Mouse (Mus musculus) hindbrain, embryonic 11.5 days (tissue): ENCODE measurements around the gene BC003965. TPM values are rescaled to one million over a fixed set of nuclear protein-coding genes. Genes with fewer than 3 reads are reported as not detected.

Source experiments
- ATAC-seq: fragments of 200-750 bp; cut with Nextera tagmentation; 2 replicates; pipeline ENCODE4 v1.8.0; 2017; ENCODE audit warnings: mild to moderate bottlenecking, moderate TSS enrichment, moderate library complexity; ENCODE audit not compliant: low FRiP score
- DNase-seq: peaks from one replicate; pipeline ENCODE4 v3.0.0-alpha.2; 2015; ENCODE audit warnings: low spot score
- H3K27ac ChIP-seq: fragments of 300-500 bp; sonication (generic); 2 replicates; pipeline ENCODE4 v1.5.1; 2014; ENCODE audit warnings: mild to moderate bottlenecking, low read depth, low read length
- H3K27me3 ChIP-seq: fragments of 300-500 bp; sonication (generic); 2 replicates; pipeline ENCODE4 v1.6.1; 2014; ENCODE audit warnings: mild to moderate bottlenecking, low read length, moderate library complexity, mixed read lengths; ENCODE audit not compliant: control insufficient read depth, insufficient read depth
- H3K36me3 ChIP-seq: fragments of 300-500 bp; sonication (generic); 2 replicates; pipeline ENCODE4 v1.6.1; 2014; ENCODE audit warnings: mild to moderate bottlenecking, low read length, moderate library complexity, mixed read lengths; ENCODE audit not compliant: control insufficient read depth, insufficient read depth
- H3K4me1 ChIP-seq: fragments of 300-500 bp; sonication (generic); replicated peaks from 2 replicates; pipeline ENCODE4 v1.6.1; 2014; ENCODE audit warnings: low read length, mixed read lengths; ENCODE audit not compliant: control insufficient read depth, insufficient read depth
- H3K4me2 ChIP-seq: fragments of 300-500 bp; sonication (generic); replicated peaks from 2 replicates; pipeline ENCODE4 v1.6.1; 2014; ENCODE audit warnings: mild to moderate bottlenecking, low read depth, low read length
- H3K4me3 ChIP-seq: fragments of 300-500 bp; sonication (generic); 2 replicates; pipeline ENCODE4 v1.5.1; 2014; ENCODE audit warnings: low read depth, low read length
- H3K9ac ChIP-seq: fragments of 300-500 bp; sonication (generic); 2 replicates; pipeline ENCODE4 v1.6.1; 2014; ENCODE audit warnings: low read depth, low read length
- H3K9me3 ChIP-seq: fragments of 300-500 bp; sonication (generic); 2 replicates; pipeline ENCODE4 v1.6.1; 2016; ENCODE audit warnings: low read length; ENCODE audit not compliant: control insufficient read depth
- WGBS: fragments of 180-500 bp; shearing (Covaris S2); extraction: QIAGEN DNeasy Blood & Tissue Kit; methylation state at CpG from one replicate; pipeline ENCODE4 v1.1.7; 2014; 5-methylcytosine and 5-hydroxymethylcytosine counted together
- polyA plus RNA-seq: library from polyadenylated mRNA; unstranded; fragments of >200 nt; fragmentation: Nextera tagmentation; extraction: Ambion mirVana; gene quantifications from 2 replicates; pipeline ENCODE4 v1.2.1, GENCODE M21; 2014

BC003965 gene
- polyA plus RNA-seq, 1 experiment from 2014 or later = 36.4 TPM

- H3K36me3 ChIP-seq = 0 out of 2 replicates have a peak, but pooled peaks cover 4% of the 10 kb centered on the region
- no peaks in the 10 kb centered on the region for H3K9me3 ChIP-seq
- ATAC-seq (no peak), DNase-seq (no peak)
- no peak overlapping the region for H3K4me3 ChIP-seq
- WGBS = 83% methylated on average over 9 of the region's 9 CpGs
- H3K4me1 ChIP-seq = peaks cover 2% of the 10 kb centered on the region
- no peak overlapping the region for H3K27ac ChIP-seq
- H3K27me3 ChIP-seq = no peaks in the 10 kb centered on the region
- no peak overlapping the region for H3K4me2 ChIP-seq
- H3K9ac ChIP-seq = no peak overlapping the region
These were observed 51.3 kb downstream of the BC003965 start for GRCm38 (mm10) chr17:25235635-25236034.

Other genes with a start within 250 kb of the BC003965 start
- 39.1 and 50.9 TPM in 2 replicates for gene Mapk8ip3, start 247.6 kb upstream of the BC003965 start, polyA plus RNA-seq
- 214 and 237 TPM in 2 replicates for gene Jpt2, start 223.9 kb upstream of the BC003965 start, polyA plus RNA-seq
- 11.2 and 15.1 TPM in 2 replicates for gene Cramp1l, start 168.8 kb upstream of the BC003965 start, polyA plus RNA-seq
- 15.9 and 17.5 TPM in 2 replicates for gene Ift140, start 168.5 kb upstream of the BC003965 start, polyA plus RNA-seq
- 9.3 and 10.7 TPM in 2 replicates for gene Tmem204, start 101.0 kb upstream of the BC003965 start, polyA plus RNA-seq
- gene Telo2, start 68.6 kb upstream of the BC003965 start, polyA plus RNA-seq = 23.5 and 28.8 TPM in 2 replicates
- gene Ptx4, start 63.8 kb upstream of the BC003965 start, polyA plus RNA-seq = not detected in 2 replicates
- 16.6 and 18.7 TPM in 2 replicates for gene Clcn7, start 51.2 kb upstream of the BC003965 start, polyA plus RNA-seq
- not detected in 2 replicates for gene Ccdc154, start 22.1 kb upstream of the BC003965 start, polyA plus RNA-seq
- not detected in 2 replicates for gene Gm38655, start 9.1 kb upstream of the BC003965 start, polyA plus RNA-seq
- 4.3 and 4.5 TPM in 2 replicates for gene Unkl, start 3.8 kb downstream of the BC003965 start, polyA plus RNA-seq
- 51.5 and 57.2 TPM in 2 replicates for gene Gnptg, start 55.6 kb downstream of the BC003965 start, polyA plus RNA-seq
- 60.3 and 64.9 TPM in 2 replicates for gene Tsr3, start 55.6 kb downstream of the BC003965 start, polyA plus RNA-seq
- gene Baiap3, start 71.8 kb downstream of the BC003965 start, polyA plus RNA-seq = 2.0 and 4.4 TPM in 2 replicates
- 781 and 835 TPM in 2 replicates for gene Ube2i, start 90.1 kb downstream of the BC003965 start, polyA plus RNA-seq
- gene Prss34, start 113.8 kb downstream of the BC003965 start, polyA plus RNA-seq = not detected in 2 replicates
- not detected in 2 replicates for gene Prss28, start 124.1 kb downstream of the BC003965 start, polyA plus RNA-seq
- not detected in 2 replicates for gene Prss29, start 134.1 kb downstream of the BC003965 start, polyA plus RNA-seq
- not detected in 2 replicates for gene Tpsab1, start 161.0 kb downstream of the BC003965 start, polyA plus RNA-seq
- not detected in 2 replicates for gene Tpsb2, start 181.8 kb downstream of the BC003965 start, polyA plus RNA-seq
- 0.69 TPM in 1 of 2 replicates, not detected in the other for gene Tpsg1, start 184.7 kb downstream of the BC003965 start, polyA plus RNA-seq
- gene Cacna1h, start 249.2 kb downstream of the BC003965 start, polyA plus RNA-seq = 5.9 and 6.5 TPM in 2 replicates